Mouse (Mus musculus) adrenal gland, postnatal 14 days (tissue): ENCODE measurements around the gene Id2. TPM values are rescaled to one million over a fixed set of nuclear protein-coding genes. Genes with fewer than 3 reads are reported as not detected.
A peak's percentile ranks its signal among the peaks of the same experiment; 100 is the strongest.

Experiments
- DNase-seq: peaks from one replicate; pipeline ENCODE4 v3.0.0; 2021; ENCODE audit warnings: mixed read lengths
- total RNA-seq: library from RNA; stranded (reverse); gene quantifications from 2 replicates; pipeline ENCODE4 v1.2.3, GENCODE M21; 2021

Gene Id2
- total RNA-seq, 1 experiment from 2014 or later: 359 TPM

DNA sequence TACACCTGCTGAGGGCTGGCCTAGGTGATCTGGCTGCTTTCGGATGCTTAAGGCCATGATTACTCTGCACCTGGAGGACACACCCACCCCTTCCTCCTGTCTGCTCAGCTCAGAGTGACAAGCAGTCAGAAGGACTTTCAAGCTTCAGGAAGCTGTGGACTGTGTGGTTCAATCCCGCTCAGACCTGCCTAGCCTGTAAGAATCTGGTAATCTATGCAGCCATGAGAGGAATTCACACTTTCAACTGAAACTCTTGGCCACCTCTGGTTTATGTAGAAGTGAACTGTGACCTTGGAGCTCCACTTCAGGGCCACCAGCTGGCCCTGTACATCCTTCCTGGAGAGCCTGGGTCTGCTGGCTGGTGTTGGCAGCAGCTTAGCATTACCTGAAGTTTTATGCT, 11.9 kb upstream of the Id2 start:
- no peak for DNase-seq

DNA sequence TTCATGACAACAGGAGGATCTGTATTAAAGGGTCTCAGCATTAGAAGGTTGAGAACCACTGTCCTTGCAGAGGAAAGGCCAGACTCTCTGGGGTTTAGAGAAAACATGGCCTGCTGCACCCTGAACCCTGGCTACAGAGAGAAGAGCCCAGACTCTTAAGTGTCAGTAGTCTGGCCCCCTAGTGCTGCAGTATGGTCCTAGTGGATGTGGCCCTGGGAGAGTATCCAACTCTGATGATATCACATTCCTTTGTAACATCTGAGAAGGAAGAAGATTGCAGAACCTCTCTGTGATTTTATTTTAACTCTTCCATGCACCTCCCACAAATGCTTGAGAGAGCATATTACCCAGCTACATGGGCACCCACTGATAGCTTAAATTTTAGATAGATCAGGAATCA, 7.6 kb upstream of the Id2 start:
- peak; percentile 62 for DNase-seq

DNA sequence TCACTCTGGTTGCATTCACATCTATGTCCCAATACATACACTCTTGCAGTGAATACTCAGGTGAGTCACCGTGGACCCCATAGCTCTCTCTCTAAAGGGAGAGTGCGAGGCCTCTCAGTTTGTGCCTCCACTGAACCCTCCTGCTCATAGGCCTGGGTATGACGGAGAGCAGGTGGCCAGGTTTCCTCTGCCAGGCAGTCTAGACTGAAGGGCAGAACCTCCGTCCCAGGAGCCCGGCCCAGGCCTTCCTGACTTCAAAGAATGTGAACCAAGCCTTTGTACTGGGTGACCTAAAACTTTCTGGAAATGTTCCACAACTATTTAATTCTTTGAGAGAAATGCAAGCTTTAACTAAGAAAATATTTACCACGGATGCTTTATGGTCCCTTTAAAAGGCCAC, 7.0 kb upstream of the Id2 start:
- peak; percentile 41 for DNase-seq

DNA sequence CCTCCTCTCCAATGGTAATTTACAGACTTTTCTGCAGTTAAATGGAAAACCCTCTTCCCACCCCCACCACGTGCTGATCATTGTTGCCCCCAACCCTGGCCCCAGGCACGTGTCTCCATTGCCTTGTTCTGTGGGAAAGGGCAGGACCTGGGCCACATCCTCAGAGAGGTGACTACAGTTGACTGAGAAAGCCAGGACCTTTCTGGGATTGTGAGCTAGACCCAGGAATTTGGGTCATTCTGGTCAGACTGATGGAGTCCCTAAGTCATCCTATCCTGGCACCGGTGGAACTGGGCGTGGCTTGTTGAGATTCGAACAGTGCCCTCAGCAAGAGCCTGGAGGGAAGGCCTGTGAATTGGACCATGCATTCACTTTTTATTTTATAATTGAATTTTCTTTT, 4.4 kb upstream of the Id2 start:
- peak; percentile 53 for DNase-seq

DNA sequence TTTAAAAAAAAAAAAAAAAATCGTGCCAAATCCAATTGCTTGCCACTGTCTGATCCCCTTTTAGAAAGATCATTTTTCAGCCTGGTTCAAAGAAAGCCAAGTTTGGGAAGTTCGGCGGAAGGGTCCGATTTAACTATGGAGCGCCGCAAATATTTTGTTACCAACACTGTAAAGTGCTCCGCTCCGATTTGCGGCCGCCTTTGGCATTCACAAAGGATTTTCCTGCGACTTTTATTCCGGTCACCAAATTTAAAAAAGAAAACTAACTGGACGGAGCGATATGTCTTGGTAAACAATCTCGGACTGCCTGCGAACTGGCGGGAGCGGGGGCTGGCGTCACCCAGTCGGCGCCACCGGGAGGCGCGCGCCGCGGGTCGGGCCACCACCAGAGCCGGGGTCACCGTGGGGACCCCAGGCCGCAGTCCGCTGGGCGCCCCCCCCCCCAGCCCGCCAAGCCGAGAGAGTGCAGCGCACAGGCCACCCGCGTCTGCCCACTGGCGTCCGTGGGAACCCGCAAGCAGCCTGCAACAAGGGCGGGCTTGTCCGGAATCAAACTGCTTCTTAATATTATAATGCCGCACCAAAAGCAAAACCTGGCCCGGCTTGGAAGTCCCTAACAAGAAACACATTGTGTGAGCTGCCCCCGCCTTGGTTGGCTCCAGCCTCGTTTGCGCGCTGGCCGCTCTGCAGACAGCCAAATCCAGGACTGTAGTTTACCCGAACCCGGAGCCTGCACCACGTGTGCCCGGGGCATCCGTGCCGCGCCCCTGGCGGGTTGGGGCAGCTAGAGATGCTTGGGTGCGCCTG, 3.7 kb upstream of the Id2 start:
- DNase-seq: peak; percentile 80

DNA sequence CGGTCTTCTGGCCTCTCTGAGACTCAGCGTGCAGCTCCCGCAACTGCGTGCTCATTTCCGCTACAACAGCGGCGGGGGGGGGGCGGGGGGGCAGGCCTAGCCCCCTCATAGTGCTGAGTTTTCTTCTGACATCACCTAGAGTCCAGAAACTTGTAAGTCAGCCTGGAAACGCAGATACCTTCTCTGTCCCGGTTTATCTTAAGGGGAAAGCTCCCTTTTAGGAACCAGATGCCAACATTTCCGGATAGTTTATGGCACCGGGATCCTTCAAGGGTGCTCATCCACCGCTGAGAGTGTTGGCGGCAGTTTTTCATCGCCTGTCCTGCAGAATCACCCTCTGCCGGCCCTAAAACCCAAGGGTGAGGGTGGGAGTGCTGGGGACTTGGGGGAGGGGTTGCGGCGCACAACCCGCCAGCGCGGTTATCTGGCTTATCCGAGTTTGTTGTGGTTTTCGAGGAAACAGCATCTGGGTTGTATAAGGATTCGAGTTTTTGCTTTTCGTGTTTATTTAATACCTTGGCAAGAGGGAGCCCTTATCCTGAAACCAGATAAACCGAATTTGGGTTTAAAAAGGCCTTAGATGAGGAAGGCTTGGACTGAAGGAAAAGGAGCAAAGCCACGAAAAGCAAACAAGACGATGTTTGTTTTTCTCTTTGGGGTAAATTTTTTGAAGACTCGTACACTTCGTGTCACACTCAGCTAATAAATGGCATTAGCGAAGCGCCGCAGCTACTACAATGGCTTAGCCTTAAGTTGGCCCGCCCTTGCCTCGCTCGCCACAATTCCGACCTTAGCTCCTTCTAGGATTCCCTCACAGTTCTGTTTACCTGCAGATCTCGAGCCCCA, 2.8 kb upstream of the Id2 start:
- DNase-seq: peak; percentile 75

DNA sequence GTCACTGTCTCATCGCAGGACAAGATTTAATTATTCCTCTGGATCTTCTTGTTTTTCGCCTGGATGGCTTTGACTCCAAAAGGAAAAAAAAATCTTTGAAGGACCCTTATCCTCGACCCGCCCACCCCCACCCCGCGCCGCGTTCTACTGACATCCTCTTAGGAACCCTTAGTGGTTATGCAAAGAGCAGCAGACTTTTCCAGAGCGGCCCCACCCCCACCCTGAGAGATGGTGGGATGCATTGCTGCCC, 2.3 kb upstream of the Id2 start:
- DNase-seq: peak; percentile 82

DNA sequence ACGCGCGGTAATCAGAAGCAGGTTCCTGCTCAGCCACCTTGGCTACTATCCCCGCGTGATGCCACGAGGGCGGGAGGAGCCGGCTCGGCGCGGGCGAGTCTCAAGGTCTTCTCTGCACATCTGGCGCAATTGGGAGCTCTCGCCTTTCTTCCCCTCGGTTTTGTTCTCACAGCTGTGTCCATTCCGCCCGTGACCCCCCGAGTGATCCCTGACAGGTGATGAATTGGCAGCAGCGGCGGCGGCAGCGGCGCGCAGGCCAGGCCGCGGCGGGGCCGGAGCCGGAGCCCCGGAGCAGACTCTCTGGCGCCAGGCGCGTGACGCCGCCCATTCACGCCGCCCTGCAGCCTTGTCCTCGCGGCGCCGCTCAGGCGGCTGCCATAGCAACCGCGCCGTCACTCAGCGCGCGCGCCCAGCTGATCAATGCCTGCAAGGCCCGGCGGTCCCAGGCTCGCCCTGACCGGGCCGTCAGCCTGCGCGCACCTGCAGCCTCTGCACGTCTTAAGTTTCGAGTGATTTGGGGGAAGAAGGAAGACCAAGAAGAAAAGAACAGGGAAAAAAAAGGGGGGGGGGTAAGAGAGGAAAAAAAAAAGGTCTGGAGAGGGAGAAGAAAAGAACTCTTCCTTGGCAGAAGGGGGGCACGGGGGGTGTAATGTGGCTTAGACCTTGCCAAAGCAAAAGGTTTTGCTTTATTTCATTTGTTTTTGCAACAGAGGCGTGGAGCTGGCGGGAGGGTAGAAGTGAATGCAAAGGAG, 1.8 kb upstream of the Id2 start:
- peak; percentile 97 for DNase-seq

DNA sequence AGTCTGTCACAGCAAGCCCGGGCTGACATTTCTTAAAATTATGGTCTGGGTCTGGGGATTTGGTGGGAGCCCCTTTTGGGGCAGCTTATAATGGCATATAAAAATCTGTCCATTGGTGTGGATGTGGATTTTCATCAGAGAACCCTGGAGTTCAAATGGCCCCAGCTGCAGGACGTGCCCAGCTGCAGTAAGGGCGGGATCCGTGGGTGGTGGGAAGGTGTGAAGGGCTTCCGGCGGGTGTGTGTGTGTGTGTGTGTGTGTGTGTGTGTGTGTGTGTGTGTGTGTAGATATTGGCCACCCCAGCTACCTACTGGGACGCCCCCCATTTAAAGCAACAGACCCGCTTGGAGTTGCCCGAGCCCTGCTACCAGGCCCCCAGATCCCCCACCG, 1.2 kb upstream of the Id2 start:
- DNase-seq: no peak

DNA sequence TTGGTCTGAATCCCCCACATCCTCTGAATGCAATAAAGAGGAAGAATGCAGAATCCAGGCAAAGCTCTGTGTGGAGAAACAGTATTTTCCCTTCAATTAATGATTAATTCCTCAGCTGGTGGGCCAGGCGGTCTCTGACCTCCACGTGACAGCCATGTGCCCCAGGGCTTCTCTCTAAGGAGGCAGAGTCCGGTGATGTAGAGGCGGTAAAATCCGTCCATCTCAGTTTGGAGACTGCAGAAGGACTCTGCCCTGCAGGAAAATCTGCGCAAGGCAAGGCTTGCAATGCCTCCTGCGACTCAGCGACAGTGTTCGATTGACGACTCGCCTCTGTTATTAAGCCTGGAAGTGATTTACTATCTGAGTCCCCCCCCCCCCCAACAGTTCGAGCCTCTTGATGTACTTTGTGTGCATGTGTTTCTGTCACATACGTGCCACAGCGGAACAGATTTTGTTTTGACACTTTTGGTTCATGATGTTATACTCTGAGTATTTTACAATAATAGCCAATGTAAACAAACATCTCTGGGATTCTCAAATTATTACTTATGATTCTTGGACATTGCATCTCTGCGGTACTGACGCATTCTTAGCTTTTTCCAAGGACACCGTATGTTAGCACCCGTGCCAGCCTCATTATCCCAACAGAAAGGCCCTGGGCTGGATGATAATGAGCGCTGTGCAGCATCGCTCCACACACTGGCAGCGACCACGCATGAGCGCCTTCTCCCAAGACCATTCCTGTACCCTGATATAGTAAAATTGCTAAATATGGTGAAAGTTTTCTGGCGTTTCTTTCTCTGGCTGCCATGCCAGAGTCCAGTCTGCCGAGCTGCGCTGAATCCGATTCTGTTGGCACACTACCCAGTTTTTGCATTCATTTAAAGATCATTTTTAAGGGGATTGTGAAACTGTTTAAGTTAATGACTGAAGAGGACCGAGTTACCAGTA, 545 bp upstream of the Id2 start:
- peak; percentile 71 for DNase-seq

DNA sequence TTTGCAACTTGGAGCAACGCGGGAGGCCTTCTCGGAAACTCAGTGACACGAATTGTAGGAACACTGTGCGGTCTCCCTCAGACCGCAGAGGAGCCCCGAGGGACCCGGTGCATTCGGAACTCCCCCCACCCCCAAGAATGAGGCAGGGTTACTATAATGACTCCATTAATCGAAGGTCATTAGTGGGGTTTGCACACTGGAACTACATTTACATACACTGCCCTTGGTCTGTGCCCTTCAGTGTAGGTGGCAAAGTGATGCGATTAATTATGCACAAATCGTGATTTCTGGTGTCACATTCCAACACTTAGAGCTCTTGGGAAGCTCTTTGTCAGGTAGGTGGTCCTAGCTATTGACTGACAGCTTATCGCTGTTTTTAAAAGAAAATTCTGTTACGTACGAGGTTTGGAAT, 294 bp downstream of the Id2 start:
- DNase-seq: no peak

DNA sequence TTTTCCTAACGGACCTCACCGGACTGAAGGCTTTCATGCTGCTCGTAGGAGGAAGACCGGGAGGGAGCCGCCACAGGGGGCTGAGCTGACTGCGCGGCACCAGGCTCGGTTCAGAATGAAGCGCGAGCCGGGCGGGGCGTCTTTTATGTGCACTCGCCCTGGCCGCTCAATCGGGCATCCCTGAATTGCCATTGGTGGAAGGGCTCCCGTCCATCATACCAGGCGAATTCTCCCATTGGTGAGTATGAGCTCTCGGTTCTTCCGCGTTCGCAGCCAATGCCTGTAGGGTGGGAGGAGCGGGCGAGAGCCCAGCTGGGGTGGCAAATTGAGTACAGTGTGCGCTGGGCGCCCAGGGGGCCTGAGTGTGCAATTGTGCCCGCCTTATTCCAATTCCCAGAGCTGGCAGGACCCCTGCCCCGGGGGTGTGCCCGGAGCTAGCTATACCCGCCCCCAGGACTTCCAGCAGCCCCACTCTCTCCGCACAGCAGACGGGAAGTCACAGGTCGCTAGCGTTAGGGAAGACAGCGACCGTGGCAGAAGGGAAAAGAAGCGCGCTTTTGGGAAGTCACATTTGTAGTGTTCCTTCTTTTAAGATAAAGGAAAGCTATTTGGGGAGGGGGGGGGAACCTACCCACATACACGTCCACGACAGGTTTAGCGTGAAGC, 833 bp downstream of the Id2 start:
- DNase-seq: peak; percentile 99

DNA sequence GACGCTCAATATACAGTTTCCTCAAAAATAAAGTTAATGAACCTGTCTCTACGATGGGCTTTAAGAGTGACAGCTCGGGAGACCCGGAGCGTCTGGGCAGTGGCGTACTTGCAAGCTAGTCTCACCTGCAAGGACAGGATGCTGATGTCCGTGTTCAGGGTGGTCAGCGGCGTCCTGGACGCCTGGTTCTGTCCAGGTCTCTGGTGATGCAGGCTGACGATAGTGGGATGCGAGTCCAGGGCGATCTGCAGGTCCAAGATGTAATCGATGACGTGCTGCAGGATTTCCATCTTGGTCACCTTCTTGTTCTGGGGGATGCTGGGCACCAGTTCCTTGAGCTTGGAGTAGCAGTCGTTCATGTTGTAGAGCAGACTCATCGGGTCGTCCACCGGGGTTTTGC, 1.4 kb downstream of the Id2 start:
- no peak for DNase-seq

DNA sequence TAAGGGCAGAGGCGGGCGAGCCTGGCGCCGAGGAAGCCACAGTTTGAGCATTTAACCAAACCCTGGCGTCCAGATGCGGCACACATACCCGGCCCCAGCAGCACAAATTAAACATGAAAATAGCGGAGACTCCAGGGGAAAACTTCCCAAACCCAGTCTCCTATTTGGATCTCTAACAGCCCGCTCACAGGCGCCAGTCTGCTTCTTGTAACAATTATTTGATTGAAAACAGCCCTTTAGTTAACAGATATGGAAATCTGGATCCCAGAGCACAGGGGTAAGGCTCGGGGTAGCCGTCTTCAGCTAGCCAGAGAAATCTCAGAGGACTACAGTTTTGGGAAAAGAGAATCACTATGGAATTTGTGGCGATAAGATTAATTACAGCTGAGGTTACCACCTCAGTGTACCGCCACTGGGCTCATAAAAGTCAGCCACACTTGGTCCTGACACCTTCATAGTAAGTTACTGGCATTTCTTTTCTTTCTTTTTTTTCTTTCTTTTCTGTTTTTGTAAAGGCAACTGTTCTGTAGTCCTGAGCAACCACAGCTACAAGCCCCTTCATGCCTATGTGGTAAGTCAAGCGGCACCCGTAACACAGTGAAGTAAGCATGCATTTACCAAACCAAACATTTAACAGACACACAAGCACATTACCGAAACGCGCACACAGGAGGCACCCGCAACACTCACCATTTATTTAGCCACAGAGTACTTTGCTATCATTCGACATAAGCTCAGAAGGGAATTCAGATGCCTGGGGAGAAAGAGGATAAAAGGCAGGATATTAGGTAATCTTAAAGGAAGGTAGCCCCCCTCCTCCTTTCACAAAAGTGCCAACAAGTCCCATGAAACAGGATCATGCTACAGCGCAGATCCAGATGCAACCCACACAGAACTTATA, 2.1 kb downstream of the Id2 start:
- peak; percentile 37 for DNase-seq

DNA sequence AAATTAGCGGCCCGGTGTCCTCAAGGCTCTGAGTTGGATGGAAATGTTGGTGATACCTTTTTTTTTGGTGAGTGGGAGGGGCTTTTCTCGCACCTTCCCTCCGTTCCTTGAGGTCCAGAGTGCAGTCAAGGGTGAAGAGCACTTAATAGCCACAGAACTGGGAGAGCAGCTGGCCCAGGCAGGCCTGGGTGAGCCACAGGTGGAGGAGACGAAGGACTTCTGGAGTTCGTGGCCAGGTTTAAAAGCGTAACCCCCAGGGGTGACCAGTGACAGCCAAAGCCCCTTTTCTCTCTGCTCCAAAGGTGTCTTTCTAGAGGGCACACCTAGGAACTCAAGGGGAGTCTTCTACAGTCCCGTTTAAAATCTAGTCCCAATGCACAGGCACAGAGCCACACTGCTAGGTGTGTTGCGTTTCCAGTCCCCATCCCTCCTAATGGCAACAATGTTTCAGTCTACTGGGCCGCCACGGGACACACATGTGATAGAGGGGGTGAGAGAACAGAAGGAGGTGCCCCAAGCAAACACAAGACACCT, 3.6 kb downstream of the Id2 start:
- DNase-seq: peak; percentile 43

DNA sequence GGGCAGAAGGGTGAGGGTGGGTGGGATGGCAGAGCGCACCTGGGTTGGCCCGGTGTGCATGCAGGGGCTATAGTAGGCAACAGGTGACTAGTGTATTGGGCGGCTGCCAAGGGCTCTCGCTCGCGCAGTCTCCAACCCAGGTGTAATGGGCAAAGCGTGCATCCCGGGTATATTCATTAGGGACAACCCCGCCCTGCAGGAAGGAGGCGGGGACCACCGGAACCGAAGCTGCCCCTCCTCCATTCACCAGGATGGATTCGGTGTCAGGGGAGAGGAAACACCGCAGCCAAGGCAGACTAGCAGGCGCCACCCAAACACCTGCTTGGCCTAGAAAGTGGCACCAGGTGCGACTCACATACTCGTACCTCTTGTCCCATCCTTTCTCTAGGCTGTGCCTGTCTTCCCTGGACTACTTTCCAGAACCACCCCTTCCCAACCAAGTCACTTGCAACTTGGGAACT, 4.2 kb downstream of the Id2 start:
- DNase-seq: peak; percentile 86

DNA sequence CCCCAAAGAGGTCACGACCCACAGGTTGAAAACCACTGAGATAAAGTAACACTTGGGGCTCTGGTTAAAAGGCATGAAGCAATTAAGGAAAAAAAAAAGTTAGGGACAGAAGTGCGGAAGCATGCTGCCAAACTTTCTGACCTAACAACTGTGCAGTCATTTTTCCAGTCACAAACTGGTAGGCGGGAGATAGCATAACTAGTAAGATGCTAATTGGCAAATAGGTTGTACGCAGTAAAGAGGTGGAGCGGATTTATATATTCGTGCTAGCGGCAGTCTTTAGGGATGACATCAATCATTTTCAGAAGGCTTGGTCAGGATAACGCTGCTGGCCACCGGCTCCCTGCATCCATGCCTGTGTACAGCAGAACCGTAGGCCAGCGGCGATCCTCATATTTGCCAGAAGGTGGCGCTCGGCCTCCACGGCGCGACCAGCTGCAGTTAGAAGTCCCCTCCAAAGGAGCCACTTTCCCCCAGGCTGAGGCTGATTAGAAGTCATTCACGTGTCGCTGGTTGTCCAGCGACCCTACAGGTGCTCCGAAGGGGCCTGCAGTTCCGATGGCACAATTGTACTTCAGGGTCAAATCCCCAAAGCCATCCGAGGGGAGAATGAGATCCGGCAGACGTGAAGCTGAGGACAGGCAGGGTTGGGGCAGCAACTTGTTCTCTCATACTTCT, 4.8 kb downstream of the Id2 start:
- DNase-seq: peak; percentile 94

DNA sequence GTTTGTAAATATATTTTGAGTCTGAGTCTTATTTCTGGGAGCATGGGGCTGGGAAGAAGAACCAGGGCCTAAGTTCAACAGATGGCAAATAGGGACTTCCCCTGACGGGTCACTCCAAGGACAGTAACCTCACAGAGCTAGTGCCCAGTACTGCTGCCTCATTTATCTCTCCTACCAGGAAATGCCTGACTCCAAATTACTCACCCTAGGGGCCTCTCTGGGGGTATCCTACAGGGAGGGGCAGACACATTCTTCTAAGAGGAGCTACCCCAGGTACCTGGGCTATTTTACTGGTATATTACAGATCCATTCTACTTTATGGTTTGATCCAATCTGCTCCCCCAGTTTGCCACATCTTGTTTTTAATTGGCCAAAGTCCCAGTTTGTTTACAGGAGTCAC, 7.5 kb downstream of the Id2 start:
- peak; percentile 41 for DNase-seq

DNA sequence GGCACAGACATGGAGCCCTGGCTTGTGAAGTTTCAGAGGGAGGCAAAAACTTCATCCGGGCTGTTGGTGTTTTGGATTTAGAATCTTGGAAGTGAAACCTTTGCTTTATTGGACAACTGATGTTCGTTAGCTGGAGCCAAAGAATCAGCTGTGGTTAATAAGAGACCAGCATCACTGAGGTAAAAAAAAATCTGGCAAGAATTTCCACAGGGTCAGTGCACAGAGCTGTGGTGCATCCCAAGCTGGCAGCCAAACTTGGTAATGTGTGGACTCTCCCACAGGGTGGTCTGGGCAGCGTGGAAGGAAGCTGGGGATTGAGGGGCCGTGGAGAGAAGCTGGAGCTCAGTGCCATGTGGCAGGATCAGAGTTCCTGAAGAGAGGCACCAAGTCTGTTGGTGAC, 10.0 kb downstream of the Id2 start:
- no peak for DNase-seq
